Mouse (Mus musculus): ENCODE measurements at regions not wholly inside any gene's neighbourhood (a gene's known extent, or its start where the extent isn't known, plus 50 kb on each side); places are given as distances from the start of the nearest gene placed in this dataset.

DNA sequence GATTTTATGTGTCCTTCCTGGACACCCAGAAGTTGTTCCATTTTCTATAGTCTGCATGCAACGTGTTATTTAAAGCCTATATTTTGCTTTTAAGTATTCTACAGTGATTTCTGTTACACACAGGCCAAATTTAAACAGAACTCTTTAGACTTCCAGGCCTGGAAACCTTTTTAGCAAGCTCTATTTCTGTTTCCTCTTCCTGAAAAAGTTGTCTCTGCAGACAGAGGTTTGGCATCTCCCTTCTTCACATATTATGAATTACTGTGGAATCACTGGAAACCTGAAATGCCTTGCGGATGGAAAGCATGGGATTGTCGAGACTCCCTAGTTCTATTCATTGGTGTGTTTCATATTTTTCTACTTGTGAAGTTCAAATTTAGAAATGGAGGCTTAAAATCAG, 530.7 kb downstream of the Cd109 start:
- no peak for DNase-seq

DNA sequence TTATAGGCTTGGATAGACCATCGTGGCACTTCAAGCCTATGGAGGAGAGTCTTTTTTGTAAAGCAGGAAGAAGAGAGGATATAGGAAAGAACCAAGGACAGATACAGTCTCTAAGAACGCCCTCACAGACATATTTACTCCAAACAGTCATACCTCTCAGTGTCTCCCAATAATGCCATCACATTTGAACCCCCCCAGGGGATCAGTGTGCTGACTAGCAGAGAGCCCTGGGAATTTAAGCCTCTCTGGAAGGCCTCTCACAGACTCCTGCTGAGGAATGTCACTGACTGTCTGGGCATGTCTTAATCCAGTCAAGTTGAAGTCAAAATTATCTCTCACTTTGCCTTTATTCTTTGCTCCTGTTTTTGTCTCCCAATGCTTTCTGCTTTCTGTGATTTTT, 550.2 kb downstream of the Cd109 start:
- no peak for DNase-seq

DNA sequence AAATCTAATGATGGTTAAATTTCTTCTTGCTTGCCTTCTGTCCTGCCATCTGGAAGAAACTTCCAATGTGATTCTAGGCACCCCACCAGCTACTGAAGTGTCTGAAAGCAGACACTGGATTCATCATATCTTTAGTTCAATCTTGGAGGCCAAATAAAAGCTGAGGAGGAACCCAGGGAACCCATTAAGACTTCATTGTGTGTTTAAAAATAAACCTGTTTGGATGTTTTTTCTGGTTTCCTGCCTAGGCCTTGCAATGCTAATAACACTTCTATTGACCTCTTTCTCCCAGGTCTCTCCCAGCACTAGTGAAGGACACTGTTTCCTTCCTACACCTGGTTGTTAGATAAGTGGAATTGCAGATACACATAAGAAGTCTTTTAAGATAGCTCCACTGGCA, 545.6 kb downstream of the Col12a1 start:
- no peak for DNase-seq

DNA sequence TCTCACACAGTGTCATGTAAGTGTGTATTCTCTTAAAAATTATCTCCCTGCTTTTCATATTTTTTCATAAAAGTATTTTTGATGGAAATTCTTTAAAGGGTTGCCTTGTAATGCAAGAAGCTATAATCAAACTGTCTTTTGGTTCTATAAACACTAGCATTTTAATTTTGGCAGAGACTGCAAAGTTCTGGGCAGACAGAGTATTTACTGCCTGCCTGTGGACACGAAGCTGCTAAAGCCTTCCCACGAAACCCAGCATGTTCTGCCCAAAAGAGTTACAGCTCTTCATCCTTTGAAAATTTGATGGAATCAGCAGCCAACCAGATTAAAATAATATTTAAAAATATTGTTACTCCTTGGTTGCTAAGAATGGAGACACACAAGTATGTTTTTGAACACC, 538.7 kb downstream of the Col12a1 start:
- DNase-seq: no peak

DNA sequence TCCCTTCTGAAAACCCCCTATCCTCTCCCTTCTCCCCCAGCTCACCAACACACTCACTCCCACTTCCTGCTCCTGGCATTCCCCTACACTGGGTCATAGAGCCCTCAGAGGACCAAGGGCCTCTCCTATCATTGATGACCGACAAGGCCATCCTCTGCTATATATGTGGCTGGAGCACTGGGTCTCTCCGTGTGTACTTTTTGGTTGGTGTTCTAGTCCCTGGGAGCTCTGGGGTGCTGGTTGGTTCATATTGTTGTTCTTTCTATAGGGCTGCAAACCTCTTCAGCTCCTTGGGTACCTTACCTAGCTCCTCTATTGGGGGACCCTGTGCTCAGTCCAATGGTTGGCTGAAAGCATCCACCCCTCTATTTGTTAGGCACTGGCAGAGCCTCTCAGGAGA, 523.2 kb downstream of the Col12a1 start:
- no peak for DNase-seq

DNA sequence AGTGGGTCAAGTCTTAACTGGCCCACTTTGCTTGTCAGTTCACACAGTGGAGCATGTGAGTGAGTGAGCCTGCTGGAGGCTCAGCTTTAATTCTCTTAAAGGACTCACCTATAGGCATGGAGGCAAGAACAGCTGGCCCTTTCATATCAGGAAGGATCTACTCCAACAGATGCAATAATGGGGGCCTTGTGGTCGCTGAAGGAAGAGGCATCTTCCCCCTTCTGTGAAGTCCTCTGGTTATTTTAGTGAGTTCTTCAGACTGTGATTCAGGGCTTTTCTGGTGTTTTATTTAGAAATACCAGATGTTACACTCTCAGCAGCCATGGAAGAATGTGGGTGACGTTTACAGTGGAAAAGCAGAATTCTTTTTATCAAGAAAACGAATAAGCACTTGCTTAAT, 516.9 kb downstream of the Col12a1 start:
- DNase-seq: no peak

DNA sequence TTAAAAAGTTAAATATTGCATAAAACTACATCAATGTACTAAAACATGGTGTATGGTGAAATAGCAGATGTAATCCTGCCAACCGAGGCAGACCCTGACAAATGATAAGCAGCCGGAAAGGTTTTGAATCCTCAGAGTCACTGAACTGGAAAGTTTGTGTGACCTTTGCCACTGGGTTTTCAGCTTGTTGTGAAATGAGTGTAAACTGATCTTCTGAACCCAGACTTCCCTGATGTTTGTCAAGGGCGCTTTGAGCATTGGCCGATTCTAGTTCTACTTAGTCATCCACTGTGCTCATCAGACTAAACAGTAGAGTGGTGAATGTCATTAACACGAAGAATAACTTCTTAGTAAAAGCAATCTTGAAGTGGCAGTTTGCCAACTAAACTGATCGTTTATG, 505.3 kb downstream of the Col12a1 start:
- peak; percentile 56 for DNase-seq

DNA sequence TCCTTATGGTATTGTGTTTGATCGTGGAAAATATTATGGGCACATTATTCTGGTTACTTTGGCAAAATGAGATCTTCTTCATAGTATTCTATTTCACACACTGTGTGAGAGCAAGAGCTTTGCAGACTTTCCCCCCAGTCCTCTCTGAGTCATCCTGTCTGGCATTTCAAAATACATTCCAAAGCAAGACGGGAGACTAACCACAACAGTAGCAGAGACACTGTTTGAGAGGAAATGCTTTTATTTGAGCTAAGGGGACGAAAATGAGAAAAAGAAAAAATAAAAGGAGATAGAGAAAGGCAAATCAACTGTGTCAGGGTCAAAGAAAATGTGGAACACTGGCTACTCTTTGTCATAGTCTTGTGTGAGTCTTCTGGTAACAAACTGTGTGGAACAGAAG, 502.6 kb downstream of the Col12a1 start:
- DNase-seq: no peak

DNA sequence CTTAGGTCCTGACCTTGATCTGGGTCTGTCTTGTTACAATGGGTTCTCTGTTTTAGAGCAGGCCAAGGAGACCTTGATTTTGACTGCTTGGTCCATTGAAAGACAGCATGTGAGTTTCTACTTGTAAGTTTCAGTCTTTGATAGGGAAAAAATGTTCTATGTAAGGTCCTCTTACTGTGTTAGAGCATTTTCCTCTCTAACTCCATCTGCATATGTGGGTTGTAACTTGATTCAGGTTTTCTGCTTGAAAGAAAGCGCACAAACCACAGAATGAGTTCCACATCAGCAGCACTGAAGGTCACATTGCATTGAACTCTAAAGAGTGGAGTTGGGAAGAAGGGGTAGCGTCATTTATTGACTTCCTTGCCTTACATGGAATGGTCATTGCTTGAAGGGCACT, 502.2 kb downstream of the Col12a1 start:
- peak; percentile 2 for DNase-seq

DNA sequence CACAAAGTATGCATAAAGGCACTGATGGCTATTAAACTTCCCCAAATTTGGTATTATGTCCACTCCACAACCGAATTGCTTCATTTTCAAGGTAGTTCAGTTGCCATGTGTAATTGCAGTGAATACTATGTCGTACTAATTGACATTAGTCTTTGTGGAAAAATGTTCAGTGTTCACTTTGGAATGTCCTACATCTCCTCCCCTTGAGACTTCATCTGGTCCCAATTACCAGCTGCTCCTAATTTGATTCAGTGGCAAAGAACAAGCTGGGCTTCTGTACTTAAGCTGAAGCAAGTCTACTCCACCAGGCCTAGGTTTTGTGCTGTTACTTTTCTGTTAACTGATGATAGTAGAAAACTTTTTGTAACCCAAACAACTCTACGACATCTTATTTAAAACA, 485.6 kb downstream of the Col12a1 start:
- DNase-seq: no peak

DNA sequence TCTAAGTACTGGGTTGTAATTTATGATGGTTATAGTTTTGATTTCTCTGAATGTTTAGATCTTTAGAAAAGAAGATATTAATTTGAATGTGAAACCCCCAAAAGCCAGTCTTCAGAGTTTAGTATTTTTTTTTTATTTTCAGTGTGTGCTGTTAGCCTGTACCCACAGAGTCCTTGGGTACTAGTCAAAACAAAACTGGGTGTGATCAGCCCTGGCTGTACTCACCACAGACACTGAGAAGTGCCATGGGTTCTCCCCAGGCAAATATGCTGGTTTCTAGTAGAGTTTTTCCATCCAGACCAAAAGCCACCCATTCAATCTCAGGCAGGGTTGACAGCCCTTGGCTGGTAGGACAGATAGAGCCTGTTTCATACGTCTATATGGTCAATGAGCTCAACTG, 484.9 kb downstream of the Col12a1 start:
- DNase-seq: no peak

DNA sequence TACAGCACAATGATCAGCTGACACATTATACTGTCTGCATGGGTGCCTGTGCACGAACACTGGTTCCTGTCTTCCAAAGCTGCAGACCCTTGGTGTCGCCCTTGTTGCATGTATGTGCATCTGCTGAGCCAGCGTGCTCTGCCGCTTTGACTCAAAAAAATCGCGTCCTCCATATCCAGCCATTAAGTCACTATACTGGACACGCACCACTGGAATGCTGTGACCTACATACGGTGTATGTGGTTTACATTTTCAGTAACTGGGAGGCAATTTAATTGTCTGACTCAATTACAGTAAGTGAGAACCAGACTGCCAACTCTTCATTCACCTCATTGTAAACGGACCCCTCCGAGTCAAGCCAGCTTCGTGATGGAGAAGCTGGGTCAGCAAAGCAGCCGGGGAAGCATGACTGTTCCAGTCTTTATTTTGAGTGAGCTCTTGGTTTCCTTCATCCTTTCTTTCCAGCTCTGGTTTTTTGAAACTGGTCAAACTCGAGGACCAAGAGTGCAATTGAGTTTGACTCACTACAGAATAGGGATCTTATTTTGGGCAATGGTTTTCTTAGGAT, 448.9 kb downstream of the Col12a1 start:
- DNase-seq: no peak

DNA sequence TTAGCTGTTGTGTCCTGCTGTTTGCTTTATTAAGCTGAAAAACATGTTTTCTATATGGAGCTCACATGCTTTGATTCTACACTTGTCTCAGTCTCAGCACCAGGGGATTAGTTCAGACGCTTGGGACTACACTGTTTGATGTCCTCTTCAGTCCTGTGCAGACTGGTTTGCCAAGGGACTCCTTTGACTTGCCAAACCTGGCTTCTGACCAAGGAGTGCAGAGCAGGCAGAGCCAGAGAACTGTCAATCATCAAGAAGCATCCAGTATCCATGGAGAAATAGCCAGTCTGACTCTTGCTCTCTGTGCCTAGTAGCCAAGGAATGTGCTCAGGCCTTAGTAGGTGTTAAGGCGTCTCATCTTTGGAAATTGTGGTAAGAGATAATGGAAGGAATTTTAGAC, 448.4 kb downstream of the Col12a1 start:
- DNase-seq: peak; percentile 24

DNA sequence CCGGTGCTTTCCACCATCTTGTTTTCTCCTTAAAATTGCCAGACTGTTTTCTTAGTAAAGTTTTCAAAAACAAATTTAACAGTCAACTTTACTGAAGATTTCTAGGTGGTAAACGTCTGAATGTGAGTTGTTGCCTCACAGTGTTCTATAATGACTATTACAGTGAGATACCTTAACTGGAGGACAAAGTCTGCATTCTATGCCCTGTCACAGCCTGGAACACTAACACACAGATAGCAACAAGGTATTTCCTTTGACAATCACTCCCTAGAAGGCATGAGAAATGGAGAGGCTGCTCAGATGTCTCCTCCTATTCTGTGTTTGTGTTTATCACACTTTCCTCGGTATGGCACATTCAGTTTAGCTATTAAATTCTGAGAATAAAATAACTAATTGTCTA, 430.8 kb downstream of the Col12a1 start:
- no peak for DNase-seq

DNA sequence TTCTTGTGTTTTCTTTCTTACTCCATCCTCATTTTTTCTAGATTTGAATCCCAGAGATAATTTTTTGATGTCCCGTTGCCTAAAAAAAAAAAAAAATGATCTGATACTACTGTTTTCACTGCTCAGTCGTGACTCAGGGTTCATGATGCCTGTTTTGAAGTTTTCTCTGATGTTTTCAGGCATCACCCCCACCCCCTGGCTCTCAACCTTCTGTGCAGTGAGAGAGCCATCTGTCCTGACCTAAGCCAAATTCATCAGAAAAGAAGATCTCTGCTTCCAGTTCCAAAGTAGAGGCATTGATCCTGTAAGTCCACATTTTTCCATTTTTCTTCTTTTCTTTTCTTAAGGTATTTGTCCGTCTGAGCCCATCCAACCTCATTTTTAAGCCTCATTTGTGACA, 423.3 kb downstream of the Col12a1 start:
- no peak for DNase-seq

DNA sequence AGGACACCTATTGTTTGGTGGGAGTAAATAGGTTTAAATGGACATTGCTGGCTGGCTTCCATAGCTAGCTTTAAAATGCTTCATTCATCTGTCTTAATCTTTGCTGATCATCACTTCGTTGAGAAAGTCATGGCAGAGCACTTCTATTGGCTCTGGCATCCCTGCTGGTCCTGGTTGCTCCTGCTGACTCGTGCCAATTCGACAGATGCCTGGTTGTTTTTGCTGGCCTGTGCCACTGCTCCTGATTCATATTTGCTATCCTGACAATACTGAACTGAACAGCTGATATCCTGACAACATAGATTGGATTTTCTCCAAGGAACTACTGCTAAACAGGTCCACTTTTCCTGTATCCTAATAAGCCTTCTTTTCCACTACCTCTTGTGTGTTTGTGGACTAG, 417.1 kb downstream of the Col12a1 start:
- DNase-seq: no peak

DNA sequence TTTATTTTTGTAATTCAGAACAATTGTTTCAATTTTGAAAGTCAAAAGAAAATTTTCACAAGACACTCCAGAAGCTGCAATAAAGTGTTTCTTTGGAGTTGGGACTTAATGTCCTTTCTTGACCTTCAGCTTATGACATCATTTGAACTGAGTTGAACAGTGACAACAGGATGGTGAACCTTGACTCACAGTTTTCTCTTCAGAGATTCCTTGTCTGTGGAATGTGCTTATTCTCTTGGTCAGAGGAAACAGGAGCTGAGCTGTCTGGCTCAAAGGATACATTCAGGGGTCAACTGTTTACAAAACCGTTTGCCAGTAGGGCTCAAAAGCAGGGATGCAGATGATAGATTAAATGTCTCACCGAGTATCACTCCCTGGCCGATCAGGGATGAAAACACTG, 408.0 kb downstream of the Col12a1 start:
- DNase-seq: peak; percentile 57

DNA sequence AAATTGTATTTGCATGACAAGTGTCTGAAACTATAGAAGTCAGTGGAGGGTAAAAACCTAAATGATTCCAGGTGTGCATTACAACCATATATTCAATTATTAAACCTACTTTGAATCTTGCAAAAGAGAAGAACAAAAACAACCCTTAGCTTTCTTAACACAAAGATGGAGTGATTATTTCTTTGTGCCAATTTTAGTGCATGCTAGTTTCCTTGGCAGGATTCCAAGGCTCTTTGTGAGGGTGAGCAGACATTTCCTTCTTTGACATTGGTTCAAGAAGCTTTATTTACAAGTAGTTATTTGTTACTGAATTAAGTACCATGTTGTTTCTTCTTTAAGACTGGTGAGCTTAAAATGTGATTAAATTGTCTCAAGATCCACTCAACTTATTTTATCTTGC, 401.2 kb downstream of the Col12a1 start:
- peak; percentile 5 for DNase-seq

DNA sequence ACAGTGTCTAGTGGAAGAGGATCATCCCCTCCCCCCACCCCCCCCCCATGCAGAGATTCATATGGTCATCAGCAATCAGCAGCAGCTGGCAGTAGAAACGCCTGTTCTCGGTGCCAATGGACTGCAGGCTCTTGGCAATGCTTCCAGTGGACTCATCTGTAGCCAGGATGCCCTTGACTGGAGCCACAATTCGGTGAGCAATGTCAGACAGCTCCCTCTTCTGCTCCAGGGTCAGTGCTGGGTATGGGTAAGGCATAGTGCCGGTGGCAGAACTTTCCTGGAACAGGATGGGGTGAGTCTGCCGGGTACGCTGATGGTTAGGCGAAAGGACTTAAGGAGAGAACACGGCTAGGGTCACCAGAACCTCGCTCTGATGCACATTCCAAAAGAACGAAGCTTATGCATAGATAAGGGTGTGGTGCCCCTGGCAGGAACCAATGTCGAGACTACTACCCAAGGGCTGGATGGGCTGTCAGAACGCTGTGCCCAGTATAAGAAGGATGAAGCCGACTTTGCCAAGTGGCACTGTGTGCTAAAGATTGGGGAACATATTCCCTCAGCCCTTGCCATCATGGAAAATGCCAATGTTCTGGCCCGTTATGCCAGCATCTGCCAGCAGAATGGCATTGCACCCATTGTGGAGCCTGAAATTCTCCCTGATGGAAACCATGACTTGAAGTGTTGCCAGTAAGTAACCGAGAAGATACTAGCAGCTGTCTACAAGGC, 372.1 kb downstream of the Col12a1 start:
- DNase-seq: no peak

DNA sequence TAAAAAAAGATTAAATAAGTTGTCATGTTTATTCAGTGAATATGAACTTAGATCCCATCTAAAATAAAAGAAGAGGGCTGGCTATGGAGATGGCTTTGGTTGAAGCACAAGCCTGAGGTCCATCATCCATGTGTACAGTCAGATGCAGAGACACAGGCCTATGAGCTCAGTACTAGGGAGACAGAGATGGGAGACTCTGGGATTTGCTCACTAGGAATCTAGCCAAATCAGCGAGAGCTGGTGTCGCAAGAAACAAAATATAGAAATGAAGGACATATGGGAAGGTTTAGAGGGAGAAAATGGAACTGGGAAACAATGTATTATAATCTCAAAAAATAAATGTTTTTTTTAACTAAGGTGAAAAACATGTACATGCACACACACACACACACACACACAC, 326.6 kb downstream of the Col12a1 start:
- DNase-seq: no peak

DNA sequence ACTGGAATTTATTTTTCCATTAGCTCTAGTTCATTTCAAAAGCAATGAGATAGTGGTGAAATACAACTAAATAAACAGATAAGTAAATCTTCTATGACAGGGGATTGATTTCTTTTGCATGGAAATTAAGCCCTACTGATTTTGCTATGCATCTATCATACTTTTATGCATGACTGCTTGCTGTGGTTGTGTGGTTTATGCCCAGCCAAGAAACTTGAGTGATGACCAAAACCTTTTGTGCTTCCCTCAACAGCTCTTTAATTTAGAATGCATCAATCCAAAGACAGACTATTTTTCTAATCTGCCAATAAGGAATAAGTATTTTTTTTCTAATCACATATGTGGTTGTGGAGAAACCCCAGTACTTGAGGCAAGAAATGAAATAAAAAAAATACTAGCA, 303.6 kb downstream of the Col12a1 start:
- no peak for DNase-seq

DNA sequence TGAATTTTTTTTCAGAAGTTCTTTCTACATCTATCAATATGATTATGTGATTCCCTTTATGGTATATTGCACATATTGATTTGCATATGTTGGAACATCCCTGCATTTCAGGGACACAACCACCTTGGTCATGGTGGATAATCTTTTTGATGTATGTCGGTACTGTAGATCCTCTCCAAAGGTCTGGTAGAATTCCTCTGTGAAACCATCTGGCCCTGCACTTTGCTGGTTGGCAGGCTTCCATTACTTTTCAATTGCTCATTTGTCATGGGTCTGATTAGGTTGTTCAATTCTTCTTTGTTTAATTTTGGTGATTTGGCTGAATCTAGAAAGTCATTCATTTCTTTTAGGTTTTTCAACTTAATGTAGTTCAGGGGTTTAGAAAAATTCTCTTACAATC, 288.2 kb downstream of the Col12a1 start:
- no peak for DNase-seq

DNA sequence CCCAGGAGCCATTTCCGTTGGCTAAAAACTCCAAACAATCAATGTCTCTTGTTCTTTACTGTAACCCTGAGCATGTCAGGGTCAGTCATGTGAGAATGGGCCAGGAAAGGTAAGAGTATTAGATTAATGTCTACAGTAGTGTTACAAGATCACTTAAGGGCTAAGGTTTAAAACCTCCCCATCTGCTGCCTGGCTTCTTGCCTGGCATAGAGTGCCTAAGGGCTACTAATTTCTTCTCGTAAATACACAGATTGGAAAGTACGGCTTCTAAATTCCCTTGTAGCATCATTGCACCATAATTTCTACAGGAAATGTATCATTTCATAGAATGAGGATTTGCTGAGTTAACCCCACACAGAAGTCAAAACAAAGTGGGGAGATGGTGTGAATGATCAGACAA, 281.0 kb downstream of the Col12a1 start:
- no peak for DNase-seq

DNA sequence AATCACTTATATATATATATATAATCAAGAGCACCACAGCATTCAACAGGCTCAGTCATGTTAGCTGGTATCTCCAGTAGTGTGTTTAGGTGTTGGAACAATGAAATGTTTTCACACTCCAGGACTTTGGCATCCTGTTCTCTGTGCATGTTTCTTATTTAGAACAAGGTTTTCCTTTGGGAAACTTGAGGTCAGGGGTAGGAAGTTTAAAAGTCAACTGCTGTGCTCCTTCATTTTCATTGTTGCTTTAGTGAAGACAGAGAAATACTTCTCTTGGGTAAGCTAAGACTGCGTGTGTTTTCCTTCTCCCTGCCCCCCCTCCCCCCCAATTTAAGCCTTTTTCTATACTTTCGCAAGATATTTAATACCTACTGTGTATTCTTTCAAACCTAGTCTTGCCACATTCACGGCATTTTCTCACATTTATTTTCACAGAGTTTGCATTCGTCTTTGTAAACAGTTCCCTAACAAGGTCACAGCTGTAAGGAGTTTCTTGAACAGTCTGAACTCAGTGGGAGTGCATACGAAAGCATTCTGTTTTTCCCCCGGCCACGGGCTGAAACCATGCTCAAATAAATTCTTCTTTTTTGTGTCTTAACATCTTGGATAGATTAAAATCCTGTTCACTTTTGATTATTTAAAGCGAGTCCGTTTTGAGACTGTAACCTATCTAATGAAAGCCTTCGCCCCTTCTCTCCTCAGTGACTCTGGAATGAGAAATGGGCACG, 279.2 kb downstream of the Col12a1 start:
- peak; percentile 3 for DNase-seq

DNA sequence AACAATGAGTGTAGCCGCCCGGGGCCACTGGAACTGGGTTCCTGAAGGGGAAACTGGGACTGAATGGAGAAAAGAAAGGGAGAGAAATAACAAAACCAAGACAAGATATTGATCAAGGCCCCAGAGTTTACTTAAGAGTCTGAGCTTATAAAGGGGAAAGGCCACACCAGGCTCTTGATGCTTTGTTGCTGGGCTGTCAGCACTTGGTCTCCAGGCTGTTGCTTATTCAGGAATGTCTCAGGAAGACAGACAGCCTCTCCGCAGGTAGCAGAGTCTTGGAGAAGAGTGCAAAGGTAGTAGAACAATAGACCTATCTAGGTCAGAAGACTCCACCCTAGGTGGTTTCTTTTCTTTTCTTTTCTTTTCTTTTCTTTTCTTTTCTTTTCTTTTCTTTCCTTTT, 263.4 kb downstream of the Col12a1 start:
- DNase-seq: no peak
